In genomic region chr6:148234105-148234828, GRCm38 (mm10) we compare ENCODE assay signal across 14 mouse cellular contexts.
"Had no signal": no experiment of that assay in that cellular context is flagged by ENCODE, and none has a peak within 500 bp of the region (broad histone marks: within the 10 kb centered on the region; RNA-seq: fewer than 3 reads in every experiment).

No protein-coding gene starts in this region.

- H3K27me3 ChIP-seq: limb, embryonic 12.5 days had no signal

- H3K27ac ChIP-seq: limb, embryonic 12.5 days; liver, embryonic 14.5 days; midbrain, embryonic 10.5 days had no signal

- H3K36me3 ChIP-seq: limb, embryonic 12.5 days; midbrain, embryonic 10.5 days had no signal

- H3K4me2 ChIP-seq: limb, embryonic 12.5 days had no signal

- H3K4me3 ChIP-seq: limb, embryonic 12.5 days; midbrain, embryonic 10.5 days had no signal

- DNase-seq: kidney, adult 9 months; kidney, postnatal 10 days; kidney, postnatal 4 days; liver; lung, adult 18-20 months; lung, postnatal 4 days; midbrain, embryonic 14.5 days; spleen, adult 18-20 months; thymus, adult 18-20 months; thymus, postnatal 14 days had no signal

- H3K4me1 ChIP-seq: limb, embryonic 12.5 days; midbrain, embryonic 10.5 days had no signal

- H3K9me3 ChIP-seq: limb, embryonic 12.5 days; midbrain, embryonic 10.5 days had no signal

- H3K9ac ChIP-seq: limb, embryonic 12.5 days; liver, embryonic 14.5 days had no signal

- ATAC-seq: intestine, postnatal 0 days had no signal
